Mouse (Mus musculus) olfactory bulb, adult 2 months (tissue): ENCODE measurements around the gene Mxra7.

Experiments used
- CTCF ChIP-seq: fragments of 200-500 bp; IDR thresholded peaks from 2 replicates; pipeline ENCODE4 v1.5.1; 2012; ENCODE audit warnings: low read depth, mild to moderate bottlenecking, low read length, moderate library complexity; ENCODE audit not compliant: insufficient read depth
- POLR2A ChIP-seq: fragments of 200-500 bp; IDR thresholded peaks from 2 replicates; pipeline ENCODE4 v1.6.1; 2012; ENCODE audit warnings: mild to moderate bottlenecking, low read depth, low read length, moderate library complexity; ENCODE audit not compliant: insufficient read depth

- TF ChIP-seq POLR2A (no peak), CTCF (no peak)
These were observed 17.3 kb downstream of the Mxra7 start for GRCm38 (mm10) chr11:116810528-116810927.
